Mouse (Mus musculus): ENCODE measurements around the gene Atf7ip.
A peak's percentile ranks its signal among the peaks of the same experiment; 100 is the strongest.

Gene Atf7ip

DNA sequence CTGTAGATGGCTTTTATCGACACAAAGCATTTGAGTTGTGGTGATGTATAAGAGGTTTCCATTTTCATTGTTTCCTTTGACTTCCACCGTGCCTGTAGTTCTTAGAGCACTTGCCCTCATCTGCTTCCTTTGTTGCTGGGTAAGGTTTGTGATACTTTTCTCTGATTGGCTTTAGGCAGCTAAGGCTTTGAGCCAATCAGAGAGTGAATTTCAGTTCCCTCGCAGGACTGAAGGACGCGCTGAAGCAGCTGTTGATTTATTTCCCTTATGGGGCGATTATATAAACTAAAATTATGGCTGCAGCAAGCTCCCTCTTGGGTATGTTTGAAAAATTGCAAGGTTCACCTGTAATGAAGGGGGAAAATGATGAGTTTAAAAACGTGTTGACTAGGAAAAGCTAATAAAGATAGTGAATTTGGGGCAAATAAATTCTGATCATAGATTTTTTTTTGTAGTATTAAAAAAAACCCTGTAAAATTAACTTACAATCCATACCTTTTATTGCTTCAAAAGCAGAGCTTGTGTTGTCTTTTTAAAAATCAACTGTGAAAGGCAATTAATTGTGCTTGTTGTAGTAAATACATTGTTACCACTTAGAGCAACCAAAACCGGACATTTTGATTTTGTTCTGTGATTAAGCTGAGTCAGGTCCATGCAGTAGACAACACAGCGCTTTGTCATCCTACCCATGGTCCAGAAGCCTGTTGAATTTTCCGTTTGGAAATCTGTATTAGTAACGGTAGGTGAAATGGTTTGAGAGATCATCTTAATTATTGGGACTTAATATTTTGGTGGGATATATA, 48.0 kb downstream of the Atf7ip start:
- no peak for DNase-seq (ENCODE audit: low spot score in 2 of 2)

DNA sequence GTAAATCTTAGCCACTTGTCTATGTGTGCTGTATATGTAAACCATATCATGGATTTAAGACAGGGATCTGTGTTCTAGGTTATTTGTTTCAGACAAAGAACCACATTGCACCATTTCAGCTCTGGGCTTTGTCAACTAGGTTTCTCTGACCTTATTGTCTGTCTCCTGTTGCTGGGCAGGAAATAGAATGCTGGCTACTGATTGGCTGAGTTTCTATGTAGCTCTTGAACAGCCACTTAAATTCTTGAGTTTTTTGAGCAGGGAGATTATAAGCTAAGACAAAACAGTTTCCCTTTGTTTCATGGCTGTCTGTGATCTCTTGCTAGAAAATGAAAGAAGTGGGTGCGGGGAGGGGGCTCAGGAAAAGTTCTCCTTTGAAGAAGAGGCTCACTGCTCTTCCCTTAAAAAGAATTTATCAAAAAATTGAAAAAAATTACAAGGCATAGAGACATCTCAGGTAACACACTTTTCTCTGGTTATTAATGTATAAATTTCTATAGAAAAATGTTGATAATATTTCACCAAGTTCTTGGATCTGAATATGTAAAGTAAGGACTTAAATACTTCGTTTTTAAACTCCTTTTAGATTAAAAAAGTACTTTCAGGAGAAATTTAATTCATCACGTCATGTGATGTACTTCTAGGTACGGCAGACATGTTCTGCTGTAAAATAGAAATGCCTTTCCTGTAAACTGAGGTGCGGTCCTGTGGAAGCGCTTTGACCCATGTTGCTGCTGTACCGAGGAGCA, 49.0 kb downstream of the Atf7ip start:
- no peak for DNase-seq (ENCODE audit: low spot score in 2 of 2)

DNA sequence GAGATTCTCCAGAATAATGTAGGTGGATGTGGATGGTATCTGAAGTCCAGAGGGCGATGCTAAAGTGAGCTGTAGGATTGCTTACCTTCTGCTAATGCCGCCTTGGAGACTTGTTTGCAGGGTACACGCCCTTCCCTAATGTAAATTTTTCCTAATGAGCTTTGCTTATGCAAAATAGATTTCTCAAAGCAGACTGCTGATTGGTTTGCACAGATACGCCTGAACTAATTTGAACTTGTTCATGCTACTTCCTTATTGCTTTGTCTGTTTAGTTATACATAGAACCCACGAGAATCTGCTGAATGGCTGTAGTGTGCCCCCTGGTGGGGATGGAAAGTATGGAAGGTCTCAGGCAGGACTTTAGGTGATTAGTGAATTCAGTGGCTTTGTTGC, 49.6 kb downstream of the Atf7ip start:
- DNase-seq (ENCODE audit: low spot score in 2 of 2) = peak in 1 of 2 experiments; percentile 16

DNA sequence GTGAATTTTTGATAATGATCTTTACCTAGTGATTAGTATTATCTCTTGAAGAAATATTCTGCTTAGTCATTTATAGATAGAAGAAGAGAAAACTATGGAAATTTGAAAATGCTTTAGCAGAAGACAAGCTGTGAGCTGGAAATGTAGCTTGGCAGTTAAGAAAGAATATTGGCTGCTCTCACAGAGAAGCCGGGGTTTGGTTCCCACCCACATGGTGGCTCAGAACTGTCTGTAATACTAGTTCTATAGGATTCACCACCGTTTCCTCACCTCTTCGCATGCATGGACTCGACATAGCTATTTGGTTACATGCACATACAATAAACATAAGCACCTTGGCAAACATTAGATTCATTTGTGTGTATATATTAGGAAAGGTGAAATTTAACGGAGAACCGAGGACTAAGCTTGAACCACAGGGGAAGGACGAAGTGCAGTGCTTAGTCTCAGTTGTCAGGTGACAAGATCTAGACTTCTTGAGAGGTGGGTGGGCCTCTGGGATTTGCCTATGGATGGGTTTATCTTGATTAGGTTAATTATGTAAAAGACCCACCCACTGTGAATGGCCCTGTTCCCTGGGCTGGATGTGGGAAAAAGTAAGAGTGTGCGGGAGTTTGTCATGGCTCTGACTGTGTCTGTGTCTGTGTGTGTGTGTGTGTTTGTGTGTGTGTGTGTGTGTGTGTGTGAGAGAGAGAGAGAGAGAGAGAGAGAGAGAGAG, 52.5 kb downstream of the Atf7ip start:
- no peak for DNase-seq (ENCODE audit: low spot score in 2 of 2)

DNA sequence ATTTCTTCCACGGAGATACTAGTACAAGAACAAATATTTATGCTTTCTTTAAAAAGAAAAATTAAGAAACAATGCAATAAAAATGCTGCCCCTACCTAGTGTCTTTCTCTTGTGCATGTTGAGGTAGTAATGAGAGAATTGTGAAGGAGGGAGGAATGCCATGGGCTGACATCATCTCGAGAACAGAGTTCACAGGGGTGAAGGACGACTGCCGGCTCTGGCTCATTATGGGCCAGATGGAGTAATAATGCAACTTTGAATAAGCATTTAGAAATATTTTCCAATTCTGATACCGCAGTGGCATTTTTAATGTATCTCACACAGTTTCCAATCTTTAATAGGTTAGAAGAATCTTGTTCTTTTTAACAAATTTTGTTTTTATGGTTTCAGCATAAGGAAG, 60.0 kb downstream of the Atf7ip start:
- DNase-seq (ENCODE audit: low spot score in 2 of 2) = no peak

DNA sequence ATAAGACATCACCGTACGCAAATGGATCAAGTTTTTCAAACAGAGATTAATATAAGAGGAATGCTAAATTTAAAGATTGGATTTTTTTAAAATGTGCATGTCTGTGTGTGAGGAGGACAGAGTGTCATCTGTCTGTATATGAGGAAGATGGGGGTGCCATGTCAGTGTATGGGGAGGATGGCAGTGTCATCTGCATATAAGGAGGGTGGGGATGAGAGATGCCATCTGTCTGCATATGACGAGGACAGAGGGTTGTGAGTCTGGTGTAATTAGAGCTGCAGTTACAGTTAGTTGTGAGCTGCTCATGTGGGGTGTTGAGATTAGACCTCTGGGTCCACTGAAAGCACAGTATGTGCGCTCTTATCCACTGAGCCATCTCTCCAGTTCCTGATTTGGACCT, 84.8 kb downstream of the Atf7ip start:
- no peak for DNase-seq (ENCODE audit: low spot score in 2 of 2)

DNA sequence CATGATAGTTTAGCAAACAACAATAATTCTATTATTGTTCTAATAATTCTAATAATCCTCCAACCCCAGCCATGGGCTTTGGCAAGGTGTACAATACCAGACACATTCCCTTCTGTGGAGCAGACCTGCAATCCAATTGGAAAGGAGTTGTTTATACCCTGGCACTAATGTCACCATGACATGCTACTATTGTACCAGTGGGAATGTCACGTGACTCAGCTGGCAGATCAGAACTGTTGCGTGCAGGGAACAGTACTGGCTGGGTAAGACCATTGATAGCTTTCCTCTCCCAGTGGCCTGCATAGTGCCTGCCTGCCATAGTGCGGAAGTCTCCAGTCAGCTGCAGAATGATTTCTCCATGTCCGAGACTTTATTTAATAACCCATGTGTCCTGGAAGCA, 88.6 kb downstream of the Atf7ip start:
- no peak for DNase-seq (ENCODE audit: low spot score in 2 of 2)

DNA sequence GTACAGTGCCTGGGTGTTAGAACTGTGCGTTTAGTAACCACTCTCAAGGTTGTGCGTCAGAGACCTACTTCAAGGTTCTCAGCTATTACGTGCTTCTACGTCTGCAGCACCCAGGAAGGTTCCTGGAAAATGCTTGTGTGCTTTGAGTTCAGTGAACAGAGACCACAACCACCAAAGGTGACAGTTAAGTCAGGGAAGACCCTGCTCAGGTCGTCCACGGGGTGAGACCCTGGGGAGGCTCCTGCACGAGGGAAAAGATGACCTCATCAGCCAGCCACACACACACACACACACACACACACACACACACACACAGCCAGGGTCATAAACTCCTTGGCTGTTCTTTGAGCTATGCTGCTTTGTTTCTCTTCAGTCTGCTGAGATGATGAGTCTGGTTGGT, 96.6 kb downstream of the Atf7ip start:
- DNase-seq (ENCODE audit: low spot score in 2 of 2) = no peak

DNA sequence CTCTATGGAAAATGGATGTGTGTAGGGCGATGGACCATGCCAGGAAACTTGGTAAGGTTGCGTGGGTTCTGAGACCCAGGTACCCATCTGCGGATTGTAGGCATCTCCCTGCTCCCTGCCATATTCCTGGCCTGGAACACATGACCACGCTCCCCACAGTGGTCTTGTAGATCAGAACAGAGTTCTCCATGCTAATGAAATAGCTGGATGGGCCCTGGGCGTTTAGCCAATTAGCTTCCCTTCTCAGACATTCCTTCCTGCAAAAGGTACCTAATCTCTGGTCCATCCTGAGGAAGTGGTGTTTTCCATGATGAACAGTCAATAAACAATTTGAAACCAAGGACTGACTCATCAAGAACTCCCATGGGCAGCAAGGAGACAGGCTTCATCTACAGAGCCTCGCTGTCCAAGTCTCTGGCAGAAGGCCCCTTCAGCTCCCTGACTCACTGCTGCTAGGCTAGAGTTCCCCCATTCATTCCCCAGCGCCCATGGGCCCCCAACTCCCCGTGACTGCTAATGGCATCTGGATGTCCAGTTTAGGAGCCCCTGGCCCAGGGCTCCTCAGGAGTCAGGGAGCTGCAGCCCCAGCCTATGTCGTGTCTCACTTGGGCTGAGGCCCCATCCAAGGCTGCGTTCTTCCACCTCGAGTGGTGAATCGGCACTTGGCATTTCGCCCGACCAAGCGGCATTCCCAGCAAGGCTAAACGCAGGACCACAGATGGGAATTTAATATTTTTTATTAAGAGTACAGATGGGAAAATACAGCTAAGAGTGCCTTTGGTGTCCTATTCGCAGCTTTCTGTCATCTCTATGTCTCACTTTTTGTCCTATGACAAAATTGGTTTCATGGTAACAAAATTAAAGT, 105.6 kb downstream of the Atf7ip start:
- no peak for DNase-seq (ENCODE audit: low spot score in 2 of 2)

DNA sequence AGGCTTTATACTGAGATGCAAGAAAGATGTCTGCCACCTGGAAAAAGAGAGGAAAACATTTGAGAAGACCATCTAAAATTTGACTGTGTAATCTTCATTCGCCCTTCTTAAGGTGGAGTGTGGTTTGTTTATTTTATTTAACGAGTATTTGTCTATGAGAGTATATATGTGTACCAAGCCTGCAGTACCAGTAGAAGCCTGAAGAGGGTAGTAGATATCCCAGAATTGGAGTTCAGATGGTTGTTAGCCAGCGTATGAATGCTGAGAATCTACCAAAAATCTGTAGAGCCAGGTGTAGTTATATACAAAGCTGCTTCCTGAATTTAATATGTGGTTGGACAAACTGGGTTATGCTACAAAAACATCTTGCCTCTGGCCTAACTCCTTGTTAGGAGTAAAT, 106.3 kb downstream of the Atf7ip start:
- DNase-seq (ENCODE audit: low spot score in 2 of 2) = no peak

DNA sequence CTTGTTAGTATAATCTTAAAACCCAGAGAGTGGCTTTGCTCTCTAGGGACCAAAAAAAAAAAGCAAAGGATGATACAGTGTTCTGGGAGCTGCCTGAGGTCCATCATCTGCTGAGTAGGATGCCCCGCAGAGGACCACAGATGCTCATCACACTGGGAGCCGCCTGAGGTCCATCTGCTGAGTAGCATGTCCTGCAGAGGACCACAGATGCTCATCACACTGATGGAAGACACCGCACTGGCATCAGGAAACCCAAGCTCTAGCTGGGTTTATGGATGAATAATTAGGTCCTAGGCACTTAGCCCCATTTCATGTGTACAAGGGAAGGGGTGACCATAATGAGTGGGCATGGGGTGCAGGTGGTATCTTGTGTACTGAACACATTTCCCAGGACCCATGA, 108.2 kb downstream of the Atf7ip start:
- no peak for DNase-seq (ENCODE audit: low spot score in 2 of 2)

DNA sequence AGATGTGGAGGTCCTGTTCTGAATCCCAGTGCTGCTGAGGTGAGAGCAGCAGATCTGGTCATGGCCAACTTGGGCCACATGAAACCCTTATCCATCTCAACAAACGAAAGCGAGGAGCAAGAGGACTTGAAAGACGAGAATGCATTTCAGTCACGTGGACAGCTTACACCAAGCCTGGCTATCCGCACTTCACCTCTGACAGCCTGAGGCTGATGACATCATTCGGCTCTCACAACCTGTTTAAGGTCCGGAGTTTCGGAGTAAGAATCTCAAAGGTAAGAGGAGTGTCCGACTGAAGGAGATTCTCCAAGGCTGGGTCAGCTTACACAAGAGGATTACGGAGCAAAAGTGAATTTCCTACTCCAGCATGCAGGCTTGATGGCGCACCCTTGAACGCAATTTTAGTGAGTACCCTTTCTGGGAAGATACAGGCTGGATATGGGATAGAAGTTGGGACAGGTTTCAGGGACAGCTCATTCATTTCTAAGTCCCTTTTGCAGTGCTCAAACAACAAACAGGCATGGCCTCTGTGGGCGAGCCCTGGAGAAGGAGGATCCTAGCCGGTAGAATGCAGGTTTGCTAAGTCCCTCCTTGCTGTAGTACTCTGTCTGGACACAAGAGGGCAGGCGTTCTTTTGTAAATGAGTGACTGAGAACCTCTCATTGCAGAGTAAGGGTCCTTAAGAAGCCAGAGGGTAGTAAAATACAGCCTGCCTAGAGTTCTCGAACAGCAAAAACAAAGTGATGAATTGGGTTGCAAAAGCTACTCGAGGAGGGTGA, 114.6 kb downstream of the Atf7ip start:
- peak; percentile 56 to 69 for DNase-seq (ENCODE audit: low spot score in 2 of 2)

DNA sequence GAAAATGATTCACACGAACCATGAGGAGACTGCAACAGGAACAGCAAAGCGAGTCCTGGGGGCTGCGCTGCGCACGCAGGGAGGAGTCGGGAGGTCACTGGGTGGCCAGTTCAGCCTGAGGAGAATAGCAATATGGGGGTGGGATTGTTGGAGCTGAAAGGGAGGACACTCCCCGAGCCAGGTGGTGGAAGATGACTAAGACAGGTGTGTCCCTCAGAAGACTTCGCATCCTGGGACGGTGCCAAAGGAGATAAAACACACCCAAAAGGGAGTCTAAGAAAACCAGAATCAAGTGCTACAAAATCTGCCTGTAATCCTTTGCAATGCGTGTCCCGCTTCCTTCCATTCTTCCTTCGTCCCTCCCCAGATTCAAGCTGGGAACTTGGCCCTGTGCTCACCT, 119.5 kb downstream of the Atf7ip start:
- no peak for DNase-seq (ENCODE audit: low spot score in 2 of 2)

DNA sequence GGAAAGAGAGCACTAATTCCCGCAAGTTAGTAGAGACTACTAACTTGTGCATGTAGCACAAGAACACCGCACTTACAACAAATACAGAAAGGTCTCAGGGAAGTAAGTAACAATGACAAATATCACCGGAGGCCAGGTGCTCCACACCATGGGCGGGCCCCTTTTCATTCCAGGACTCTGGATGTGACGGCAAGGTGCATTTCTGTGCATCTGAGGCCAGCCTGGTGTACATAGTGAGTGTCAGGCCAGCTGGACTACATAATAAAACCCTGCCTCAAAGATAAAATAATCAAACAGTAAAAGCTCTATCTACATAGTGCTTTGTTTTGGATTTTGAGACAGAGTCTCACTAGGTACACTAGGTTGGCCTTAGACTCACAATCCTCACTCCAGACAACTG, 123.7 kb downstream of the Atf7ip start:
- DNase-seq (ENCODE audit: low spot score in 2 of 2) = no peak

DNA sequence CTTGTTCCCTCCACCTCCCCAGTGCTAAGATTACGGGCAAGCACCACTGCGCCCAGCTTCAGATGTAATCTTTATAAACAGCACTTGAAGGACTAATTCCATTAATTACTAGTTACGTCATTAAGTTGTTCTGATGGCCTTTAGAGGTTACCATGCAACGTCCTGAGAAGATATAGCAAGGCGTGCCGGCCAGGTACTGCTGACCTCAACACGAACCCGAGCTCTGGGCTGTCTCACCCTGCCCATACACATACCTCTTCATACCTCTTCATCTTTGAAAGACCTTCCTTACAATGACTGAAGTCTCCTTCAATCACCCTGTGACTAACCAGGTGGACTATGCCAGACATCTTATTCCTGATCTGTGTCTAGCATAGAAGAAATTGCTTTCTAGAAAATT, 125.6 kb downstream of the Atf7ip start:
- DNase-seq (ENCODE audit: low spot score in 2 of 2) = no peak

DNA sequence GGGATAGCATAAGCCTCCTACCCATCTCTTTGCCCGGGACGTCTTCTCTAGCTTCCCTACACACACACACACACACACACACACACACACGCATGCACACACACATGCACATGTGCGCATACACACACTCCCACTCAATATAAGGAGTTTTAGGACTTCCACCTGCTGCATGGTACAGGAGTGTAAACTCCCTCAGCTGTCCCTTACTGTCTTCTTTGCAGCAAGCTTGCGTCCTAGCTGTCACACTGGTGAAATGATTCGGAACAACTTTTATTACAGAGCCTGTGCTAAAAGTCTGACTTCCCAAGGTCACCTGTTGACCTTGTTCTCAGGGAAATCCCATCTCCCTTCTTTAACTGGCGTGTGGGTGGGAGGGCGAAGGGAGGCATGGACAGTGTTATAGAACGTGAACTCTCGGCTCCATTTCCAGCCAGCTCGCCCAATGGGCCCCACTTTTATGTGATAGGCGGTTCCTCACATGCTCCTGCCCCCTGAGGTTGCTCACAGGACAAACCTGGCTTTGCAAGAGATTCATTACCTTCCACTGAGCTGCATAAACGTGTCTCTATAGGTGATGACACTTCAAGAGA, 126.1 kb downstream of the Atf7ip start:
- DNase-seq (ENCODE audit: low spot score in 2 of 2) = no peak

DNA sequence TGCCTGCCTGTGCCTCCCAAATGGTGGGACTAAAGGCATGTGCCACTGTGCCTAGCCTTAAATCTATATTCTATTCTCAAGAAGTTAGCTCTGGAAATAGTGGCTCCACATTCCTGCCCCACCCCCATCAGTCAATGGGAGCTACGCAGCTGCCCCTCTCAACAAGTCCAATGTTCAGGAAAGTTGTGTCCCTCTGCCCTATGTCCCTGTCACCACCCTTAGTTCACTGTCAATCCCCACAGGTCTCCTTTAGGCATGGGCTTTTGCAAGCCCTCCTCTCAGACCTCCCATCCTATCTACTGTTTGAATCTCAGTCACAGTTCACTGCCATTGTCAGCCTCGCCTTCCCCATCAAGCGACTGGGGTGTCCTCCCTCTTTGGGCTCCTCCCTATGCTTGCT, 127.2 kb downstream of the Atf7ip start:
- DNase-seq (ENCODE audit: low spot score in 2 of 2) = no peak

DNA sequence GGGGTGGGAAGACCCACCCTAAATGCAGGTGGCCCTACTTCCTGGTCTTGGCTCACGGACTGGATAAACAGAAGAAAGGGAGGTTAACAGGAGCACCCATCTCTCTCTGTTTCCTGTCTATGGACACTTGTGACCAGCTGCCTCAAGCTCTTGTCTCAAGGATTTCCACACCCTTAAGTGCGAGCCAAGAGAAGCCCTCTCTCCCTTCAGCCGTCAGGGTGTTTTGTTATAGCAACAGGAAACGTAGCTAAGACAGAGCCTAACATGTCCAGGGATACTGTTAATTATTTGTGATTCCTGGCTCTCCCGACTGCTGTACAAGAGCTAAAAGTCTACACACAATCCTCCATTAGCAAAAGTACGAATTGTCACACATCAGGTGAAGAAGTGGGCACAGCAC, 127.8 kb downstream of the Atf7ip start:
- DNase-seq (ENCODE audit: low spot score in 2 of 2) = no peak

DNA sequence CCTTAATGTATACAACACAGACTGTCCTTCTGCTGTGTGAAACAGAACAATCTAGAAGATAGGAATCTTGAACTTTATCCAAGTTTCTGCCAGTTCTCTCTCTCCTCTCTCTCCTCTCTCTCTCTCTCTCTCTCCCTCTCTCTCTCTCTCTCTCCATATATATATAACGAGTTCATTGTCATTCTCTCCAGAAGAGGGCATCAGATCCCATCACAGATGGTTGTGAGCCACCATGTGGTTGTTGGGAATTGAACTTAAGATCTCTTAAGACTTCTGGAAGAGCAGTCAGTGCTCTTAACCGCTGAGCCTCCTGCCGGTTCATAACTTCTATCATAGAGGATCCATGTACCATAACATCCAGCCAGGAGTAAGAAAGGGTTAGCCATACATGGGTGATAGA, 129.0 kb downstream of the Atf7ip start:
- DNase-seq (ENCODE audit: low spot score in 2 of 2) = no peak

DNA sequence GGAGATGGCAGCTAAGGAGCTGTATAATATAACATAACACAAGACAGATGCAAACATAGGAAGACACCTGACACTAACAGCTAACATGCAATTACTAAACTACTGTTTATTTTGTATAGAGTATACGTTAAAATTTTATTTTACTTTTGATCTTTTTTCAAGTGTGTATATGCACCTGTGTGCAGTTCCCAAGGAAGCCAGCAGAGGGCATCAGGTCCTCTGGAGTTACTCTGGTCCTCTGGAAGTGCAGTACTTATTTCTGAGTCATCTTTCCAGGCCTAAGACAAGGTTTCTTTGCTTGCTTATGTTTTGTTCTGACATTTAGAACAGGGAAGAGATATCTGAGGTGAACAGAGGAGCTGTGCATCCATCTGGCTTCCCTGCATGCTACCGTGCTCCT, 138.2 kb downstream of the Atf7ip start:
- DNase-seq (ENCODE audit: low spot score in 2 of 2) = no peak

DNA sequence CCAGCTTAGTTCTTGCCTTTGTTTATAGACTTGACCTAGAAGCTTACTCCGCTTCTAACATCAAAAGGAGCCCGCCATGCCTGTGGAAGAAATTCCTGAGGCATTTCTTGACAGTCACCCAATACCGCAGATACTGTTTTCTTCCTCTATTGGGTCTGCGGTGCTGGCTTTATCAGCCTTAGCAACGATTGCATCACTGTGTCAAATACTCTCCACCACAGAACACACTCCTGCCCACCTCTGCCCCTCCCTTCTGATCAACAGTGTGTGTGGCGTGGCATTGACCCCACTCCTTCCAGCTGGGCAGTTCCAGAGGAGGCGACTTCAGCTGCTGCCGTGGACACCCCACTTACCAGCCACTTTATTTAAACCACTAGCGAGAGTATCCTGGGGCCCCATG, 139.8 kb downstream of the Atf7ip start:
- no peak for DNase-seq (ENCODE audit: low spot score in 2 of 2)

Measured in urinary bladder, adult 18-20 months (tissue).